Mouse (Mus musculus) forebrain, embryonic 10.5 days (tissue): ENCODE measurements around the gene Sars2. TPM values are rescaled to one million over a fixed set of nuclear protein-coding genes. Genes with fewer than 3 reads are reported as not detected.

Experiments
- DNase-seq: peaks from one replicate; pipeline ENCODE4 v3.0.0-alpha.2; 2017; ENCODE audit warnings: low spot score; ENCODE audit errors: extremely low spot score
- H3K27ac ChIP-seq: fragments of 300-500 bp; sonication (generic); 2 replicates; pipeline ENCODE4 v1.5.1; 2016; ENCODE audit warnings: mild to moderate bottlenecking
- H3K27me3 ChIP-seq: fragments of 300-500 bp; sonication (generic); 2 replicates; pipeline ENCODE4 v1.6.1; 2016; ENCODE audit warnings: mild to moderate bottlenecking; ENCODE audit not compliant: poor library complexity, severe bottlenecking
- H3K36me3 ChIP-seq: fragments of 300-500 bp; sonication (generic); replicated peaks from 2 replicates; pipeline ENCODE4 v1.6.1; 2016; ENCODE audit warnings: mild to moderate bottlenecking, moderate library complexity
- H3K4me1 ChIP-seq: fragments of 300-500 bp; sonication (generic); 2 replicates; pipeline ENCODE4 v1.6.1; 2016
- H3K4me3 ChIP-seq: fragments of 300-500 bp; sonication (generic); 2 replicates; pipeline ENCODE4 v1.5.1; 2016; ENCODE audit warnings: mild to moderate bottlenecking, moderate library complexity
- H3K9me3 ChIP-seq: fragments of 300-500 bp; sonication (generic); 2 replicates; pipeline ENCODE4 v1.6.1; 2016; ENCODE audit warnings: mild to moderate bottlenecking, moderate library complexity
- WGBS: fragments of 180-500 bp; shearing (Covaris S2); methylation state at CpG from one replicate; pipeline ENCODE4 v1.1.7; 2016; 5-methylcytosine and 5-hydroxymethylcytosine counted together
- polyA plus RNA-seq: library from polyadenylated mRNA; unstranded; fragments of >200 nt; fragmentation: Nextera tagmentation; extraction: Ambion mirVana; gene quantifications from 2 replicates; pipeline ENCODE4 v1.2.1, GENCODE M21; 2016

Gene Sars2
- polyA plus RNA-seq, 1 experiment from 2014 or later = 43.4 TPM

DNA sequence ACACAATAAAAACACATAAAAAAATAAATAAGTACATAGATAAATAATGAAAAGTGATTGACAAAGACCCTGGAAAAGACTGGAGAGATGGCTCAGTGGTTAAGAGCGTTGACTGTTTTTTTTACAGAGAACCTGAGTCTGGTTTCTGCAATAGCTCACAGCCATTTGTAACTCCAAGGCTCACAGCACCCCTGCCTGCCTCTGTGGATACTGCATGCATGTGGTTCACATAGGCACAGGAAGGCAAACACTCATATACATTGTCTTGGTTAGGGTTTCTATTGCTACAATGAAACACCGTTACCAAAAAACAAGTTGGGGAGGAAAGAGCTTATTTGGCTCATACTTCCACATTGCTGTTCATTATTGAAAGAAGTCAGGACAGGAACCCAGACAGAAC is 26.2 kb upstream of the Sars2 start:
- Histone ChIP-seq H3K27me3 (peaks cover 14% of the 10 kb centered on the region), H3K4me3 (peak overlapping the region; percentile 63; the same call in 1 of the 2 replicates), H3K9me3 (no peaks in the 10 kb centered on the region), H3K27ac (no peak overlapping the region), H3K36me3 (no peaks in the 10 kb centered on the region), H3K4me1 (peaks cover 24% of the 10 kb centered on the region)
- no peak for DNase-seq
- 96% methylated on average over 2 of the region's 2 CpGs for WGBS

DNA sequence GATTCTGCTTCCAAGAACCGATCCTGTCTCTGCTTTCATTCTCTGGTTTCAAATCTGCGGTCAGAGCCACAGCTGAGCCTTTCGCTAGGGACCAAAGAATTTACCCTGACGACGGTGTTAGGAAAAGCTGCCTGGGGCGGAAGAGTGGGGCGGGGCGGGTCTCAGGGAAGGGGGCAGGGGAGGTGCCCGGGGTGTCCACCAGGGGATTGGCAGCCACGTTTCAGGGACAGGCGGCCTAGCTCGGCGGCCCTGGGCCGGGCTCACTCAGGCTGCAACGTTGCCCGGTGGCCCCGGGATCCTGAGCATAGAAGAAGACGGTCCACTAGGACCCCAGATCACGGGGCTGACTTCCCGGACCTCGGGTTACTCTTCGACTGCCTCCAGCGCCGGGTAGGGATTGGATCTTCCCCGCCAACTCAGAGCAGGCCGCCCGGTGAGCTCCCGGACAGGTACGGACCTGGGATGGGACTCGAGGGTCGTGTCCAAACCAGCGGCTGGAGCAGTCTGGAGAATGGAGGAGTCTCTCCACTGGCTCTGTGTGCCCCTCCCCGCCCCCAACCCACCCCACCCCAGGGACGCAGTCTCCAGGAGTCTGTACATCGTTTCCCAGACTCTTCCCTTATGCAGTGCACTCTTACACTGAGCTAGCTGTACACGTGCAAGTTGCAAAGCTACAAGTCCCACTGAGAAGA is 25.1 kb upstream of the Sars2 start, which contains the start of gene Fbxo17:
Fbxo17 (plus strand) TSS at position 215 of the 692 bp plus-strand sequence.
- peaks cover 24% of the 10 kb centered on the region for H3K4me1 ChIP-seq
- H3K27ac ChIP-seq = peak within 1 kb of the TSS; percentile 84
- no peaks in the 10 kb centered on the region for H3K36me3 ChIP-seq
- 2% methylated on average over 36 of the region's 36 CpGs for WGBS
- H3K27me3 ChIP-seq = peaks cover 14% of the 10 kb centered on the region
- H3K4me3 ChIP-seq = peak within 1 kb of the TSS; percentile 63
- no peaks in the 10 kb centered on the region for H3K9me3 ChIP-seq
- DNase-seq = peak; percentile 75

DNA sequence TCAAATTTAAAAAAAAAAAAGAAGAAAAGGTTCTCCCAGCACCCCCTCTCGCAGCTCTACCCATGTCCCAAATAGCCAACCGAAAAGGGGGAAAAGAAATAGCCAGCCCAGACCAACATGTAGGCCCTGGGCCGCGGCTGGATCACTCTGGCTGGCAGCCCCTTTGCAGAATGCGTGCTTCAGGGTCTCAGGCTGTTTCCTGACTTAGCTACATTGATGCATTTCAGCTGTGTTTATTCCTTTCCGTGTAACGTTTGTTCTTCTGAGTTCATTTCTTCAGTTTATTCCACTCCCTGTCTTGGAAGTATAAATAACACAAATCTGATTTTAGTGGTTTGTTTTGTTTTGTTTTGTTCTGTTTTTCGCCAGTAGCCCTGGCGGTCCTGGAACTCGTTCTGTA is 24.1 kb upstream of the Sars2 start:
- Histone ChIP-seq H3K36me3 (no peaks in the 10 kb centered on the region), H3K9me3 (no peaks in the 10 kb centered on the region), H3K27me3 (peaks cover 14% of the 10 kb centered on the region), H3K27ac (no peak overlapping the region), H3K4me3 (peak overlapping the region; percentile 63; the same call in 1 of the 2 replicates), H3K4me1 (peaks cover 24% of the 10 kb centered on the region)
- WGBS = 91% methylated on average over 10 of the region's 10 CpGs
- DNase-seq = no peak

DNA sequence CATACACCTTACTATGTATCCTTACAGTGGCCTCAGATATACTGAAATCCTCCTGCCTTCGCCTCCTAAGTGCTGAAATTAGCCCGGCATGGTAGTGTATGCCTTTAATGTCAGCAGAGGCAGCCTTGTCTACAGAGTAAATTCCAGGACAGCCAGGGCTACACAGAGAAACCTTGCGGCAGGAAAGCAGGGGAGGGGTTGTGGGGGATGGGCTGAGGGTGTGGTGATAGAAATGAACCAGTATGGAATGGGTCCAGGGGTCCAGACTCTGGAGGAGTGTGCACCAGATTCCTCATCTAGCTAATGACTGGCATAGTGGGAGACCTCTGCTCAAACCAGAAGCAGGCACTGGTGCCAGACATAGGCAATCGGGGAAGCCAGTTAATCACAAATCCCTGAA is 22.6 kb upstream of the Sars2 start:
- DNase-seq = no peak
- Histone ChIP-seq H3K4me3 (no peak overlapping the region), H3K4me1 (peaks cover 20% of the 10 kb centered on the region), H3K27me3 (peaks cover 14% of the 10 kb centered on the region), H3K27ac (no peak overlapping the region), H3K9me3 (no peaks in the 10 kb centered on the region), H3K36me3 (peaks cover under 1% of the 10 kb centered on the region)
- WGBS = 67% methylated on average over 4 of the region's 4 CpGs

DNA sequence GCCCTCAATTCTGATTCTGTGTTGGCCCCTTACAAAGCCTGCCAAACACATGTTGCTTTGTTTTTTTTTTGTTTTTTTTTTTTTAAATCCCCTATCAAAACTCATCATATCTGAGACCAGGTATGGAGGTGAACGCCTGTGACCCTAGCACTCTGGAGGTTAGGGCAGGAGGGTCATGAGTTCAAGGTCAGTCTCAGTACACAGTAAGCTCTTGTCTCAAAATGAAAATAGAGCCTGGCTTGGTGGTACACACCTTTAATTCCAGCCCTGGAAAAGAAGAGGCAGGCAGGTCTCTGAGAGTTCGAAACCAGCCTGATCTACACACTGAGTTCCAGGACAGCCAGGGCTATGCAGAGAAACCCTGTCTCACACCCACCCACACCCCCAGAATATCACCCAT is 22.1 kb upstream of the Sars2 start:
- H3K36me3 ChIP-seq = peaks cover 5% of the 10 kb centered on the region
- H3K9me3 ChIP-seq = no peaks in the 10 kb centered on the region
- peaks cover 20% of the 10 kb centered on the region for H3K4me1 ChIP-seq
- no peak overlapping the region for H3K27ac ChIP-seq
- no peak overlapping the region for H3K4me3 ChIP-seq
- peaks cover 14% of the 10 kb centered on the region for H3K27me3 ChIP-seq
- 80% methylated on average over 2 of the region's 2 CpGs for WGBS
- no peak for DNase-seq

DNA sequence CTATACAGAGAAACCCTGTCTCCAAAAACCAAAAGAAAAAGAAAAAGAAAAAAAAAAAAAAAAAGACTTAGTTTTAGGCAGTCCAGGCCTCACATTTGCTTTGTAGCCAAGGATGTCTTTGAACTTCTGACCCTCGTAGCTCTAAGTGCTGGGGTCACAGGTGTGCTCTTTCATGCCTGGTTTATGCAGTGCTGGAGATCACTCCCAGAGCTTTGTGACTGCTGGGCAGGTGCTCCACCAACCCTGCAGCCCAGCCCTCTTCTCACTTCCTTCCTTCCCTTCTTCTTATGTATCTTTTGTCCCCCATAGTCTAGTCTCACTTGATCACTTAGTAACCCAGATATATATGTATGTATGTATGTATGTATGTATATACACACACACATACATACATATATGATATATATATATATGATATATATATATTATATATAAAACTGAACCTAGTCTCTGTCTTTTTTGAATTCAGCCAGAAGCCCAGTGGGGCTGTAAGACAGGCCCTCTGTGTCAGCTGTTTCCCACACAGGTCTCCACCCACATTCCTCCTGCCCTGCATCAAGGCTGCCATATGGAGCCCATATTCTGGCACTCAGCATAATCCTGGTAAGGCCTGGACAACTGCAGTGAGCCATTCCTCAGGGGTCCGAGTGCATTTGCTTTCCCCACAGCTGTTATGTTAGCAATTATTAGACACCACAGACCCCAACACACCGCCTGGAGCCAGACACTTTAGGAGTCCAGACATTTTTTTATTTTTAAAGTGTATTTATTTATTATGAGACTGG is 20.8 kb upstream of the Sars2 start:
- Histone ChIP-seq H3K9me3 (no peaks in the 10 kb centered on the region), H3K27me3 (peaks cover 3% of the 10 kb centered on the region), H3K4me3 (no peak overlapping the region), H3K36me3 (peaks cover 9% of the 10 kb centered on the region), H3K4me1 (peaks cover 18% of the 10 kb centered on the region), H3K27ac (no peak overlapping the region)
- WGBS = 82% methylated on average over 3 of the region's 3 CpGs
- no peak for DNase-seq

DNA sequence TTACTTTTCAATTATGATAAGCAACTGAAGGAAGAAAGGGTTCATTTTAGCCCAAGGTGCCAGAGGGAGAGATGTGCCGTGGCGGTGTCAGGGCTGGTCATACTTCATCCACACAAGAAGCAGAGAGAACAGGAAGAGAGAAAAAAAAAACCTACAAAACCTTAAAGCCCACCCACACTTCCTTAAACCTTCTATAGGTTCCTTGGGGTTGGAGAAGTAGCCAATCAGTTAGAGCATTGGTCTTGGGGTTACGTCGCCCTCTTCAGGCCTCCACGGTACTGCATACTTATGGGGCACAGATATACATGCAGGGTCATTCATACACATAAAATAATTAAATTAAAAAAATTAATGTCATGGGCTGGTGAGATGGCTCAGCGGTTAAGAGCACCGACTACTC is 19.7 kb upstream of the Sars2 start:
- Histone ChIP-seq H3K4me3 (no peak overlapping the region), H3K36me3 (peaks cover 9% of the 10 kb centered on the region), H3K4me1 (peaks cover 9% of the 10 kb centered on the region), H3K27me3 (no peaks in the 10 kb centered on the region), H3K27ac (no peak overlapping the region), H3K9me3 (no peaks in the 10 kb centered on the region)
- WGBS = 94% methylated on average over 7 of the region's 7 CpGs
- no peak for DNase-seq

DNA sequence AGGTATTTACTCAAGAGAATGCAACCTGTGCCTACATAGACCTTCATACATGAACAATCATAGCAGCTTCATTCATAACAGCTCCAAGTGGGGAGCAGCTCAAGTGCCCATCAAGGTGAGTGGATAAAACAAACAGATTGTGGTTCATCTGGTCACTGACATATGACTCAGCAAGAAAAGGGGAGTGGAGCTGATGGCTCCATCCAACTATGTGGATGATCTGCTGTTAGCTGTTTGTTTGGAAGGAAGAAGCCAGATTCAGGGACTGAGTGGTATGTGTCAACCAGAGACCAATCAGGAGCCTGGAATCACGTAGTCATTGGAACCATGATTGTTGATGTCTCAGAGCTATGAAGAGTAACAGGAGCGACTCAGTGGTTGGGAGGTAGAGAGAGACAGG is 17.2 kb upstream of the Sars2 start:
- H3K36me3 ChIP-seq = peaks cover 9% of the 10 kb centered on the region
- H3K4me3 ChIP-seq = no peak overlapping the region
- H3K9me3 ChIP-seq = no peaks in the 10 kb centered on the region
- H3K4me1 ChIP-seq = 0 out of 2 replicates have a peak, but pooled peaks cover 3% of the 10 kb centered on the region
- DNase-seq = no peak
- WGBS = 93% methylated on average over 2 of the region's 2 CpGs
- H3K27ac ChIP-seq = no peak overlapping the region
- H3K27me3 ChIP-seq = no peaks in the 10 kb centered on the region

DNA sequence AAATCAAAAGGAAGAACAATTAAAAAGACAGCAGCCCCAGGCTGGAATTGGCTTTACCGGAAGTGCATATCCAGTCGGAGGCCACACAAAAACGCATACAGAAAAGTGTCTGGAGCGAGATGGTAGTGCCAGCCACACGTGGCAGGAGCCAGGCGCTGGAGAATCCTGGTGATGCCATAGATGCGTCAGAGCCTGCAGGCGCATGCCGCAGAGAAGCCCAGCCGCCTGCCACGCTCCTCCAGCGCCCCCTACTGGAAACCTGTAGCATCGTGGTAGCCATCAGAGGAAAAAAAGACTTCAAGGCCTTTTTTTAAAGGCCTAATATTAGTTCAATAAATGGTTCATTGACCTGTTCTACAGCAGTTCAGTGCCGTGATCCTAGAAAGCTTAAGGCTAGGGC is 15.2 kb upstream of the Sars2 start:
- 0 out of 2 replicates have a peak, but pooled peaks cover 3% of the 10 kb centered on the region for H3K4me1 ChIP-seq
- peak; percentile 78 for DNase-seq
- WGBS = 11% methylated on average over 14 of the region's 14 CpGs

DNA sequence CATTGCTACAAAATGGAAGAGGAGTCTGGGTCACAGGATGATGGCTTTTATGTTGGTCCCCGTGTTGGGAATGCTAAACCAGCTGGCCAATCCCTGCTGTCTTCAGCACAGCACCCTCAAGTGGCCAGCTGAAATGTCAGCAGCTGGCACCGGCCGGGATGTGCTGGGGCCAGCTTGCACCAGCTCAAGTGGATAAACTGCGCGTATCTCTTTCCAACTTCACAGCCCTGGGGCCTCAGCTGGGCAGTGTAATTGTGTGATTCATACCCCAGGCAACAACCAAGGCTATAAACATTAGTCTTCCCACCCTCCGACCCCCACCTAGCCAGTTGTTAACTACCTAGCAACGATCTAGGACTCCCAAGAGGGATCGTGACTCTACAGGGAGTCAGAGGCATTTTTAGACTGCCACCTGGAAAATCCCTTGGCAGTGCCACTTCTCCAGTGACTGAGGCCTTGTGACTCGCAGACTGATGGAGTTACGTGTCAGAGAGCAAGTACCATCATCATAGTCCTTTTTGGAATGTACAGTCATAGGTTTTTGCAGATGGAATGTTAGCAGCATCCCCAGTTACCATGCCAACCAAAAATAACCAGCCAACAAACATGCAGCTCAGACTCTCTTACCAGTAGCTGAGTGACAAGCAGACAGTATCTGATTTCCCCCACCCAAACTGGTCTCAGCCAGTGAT is 14.0 kb upstream of the Sars2 start:
- WGBS = 64% methylated on average over 10 of the region's 10 CpGs
- Histone ChIP-seq H3K4me3 (no peak overlapping the region), H3K27ac (no peak overlapping the region), H3K27me3 (peaks cover 17% of the 10 kb centered on the region), H3K4me1 (peaks cover 10% of the 10 kb centered on the region), H3K36me3 (peaks cover 18% of the 10 kb centered on the region), H3K9me3 (peaks cover 12% of the 10 kb centered on the region)
- DNase-seq = no peak

More for the DNA sequence above, 15.2 kb upstream of the Sars2 start:
- Histone ChIP-seq H3K27me3 (peaks cover 6% of the 10 kb centered on the region), H3K4me3 (peak overlapping the region; percentile 11; the same call in 1 of the 2 replicates), H3K36me3 (peaks cover 15% of the 10 kb centered on the region), H3K27ac (no peak overlapping the region), H3K9me3 (peaks cover 9% of the 10 kb centered on the region)

DNA sequence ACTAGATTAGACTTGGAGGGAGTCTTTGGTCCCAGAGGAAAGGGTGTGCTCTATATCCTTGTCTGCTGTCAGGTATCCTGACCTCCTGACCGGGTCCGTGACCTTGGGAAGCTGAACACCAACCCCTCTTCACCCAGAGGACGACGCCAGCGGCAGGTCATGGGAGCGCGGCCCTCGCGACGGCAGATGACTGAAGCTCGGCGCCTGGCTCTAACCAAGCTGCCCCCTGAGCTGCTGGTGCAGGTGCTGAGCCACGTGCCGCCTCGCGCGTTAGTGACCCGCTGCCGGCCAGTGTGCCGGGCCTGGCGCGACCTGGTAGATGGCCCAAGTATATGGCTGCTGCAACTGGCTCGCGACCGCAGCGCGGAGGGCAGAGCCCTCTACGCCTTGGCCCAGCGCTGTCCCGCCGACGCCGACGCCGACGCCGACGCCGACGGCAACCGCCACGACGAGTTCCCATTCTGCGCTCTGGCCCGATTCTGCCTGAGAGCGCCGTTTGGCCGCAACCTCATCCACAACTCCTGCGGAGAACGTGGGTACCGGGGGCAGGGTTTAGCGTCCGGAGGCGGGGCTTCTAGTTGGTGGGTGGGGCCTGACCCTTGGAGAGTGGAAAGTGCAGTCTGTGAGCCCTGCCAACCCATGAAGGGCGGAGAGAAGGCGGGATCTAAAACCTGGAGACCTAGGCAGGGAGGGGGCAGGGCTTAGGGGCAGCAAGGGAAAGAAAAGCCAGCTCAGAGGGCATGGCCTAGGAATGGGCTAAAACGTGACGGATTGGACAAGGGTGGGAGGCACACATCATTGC is 9.2 kb upstream of the Sars2 start:
- peak; percentile 87 for DNase-seq
- peaks cover 12% of the 10 kb centered on the region for H3K9me3 ChIP-seq
- peaks cover 17% of the 10 kb centered on the region for H3K27me3 ChIP-seq
- H3K27ac ChIP-seq = peak overlapping the region; percentile 75
- peaks cover 35% of the 10 kb centered on the region for H3K36me3 ChIP-seq
- H3K4me3 ChIP-seq = peak overlapping the region; percentile 61
- H3K4me1 ChIP-seq = peaks cover 19% of the 10 kb centered on the region
- 3% methylated on average over 58 of the region's 58 CpGs for WGBS

DNA sequence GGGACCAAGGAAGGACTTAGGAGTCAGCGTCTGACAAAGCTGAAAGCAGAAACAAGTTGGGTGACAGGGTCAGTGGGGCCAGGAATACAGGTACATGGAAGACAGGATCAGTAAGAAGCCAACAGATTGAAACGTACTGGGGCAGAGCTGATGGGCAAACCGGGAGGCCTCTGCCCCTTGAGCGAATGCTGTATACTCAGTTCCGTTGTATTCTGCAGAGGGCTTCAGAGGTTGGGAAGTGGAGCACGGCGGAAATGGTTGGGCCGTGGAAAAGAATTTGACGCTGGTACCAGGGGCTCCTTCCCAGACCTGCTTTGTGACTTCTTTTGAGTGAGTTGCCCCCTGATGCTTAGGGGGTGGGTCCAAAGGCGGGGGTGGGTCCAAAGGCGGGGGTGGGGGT is 8.6 kb upstream of the Sars2 start:
- H3K27me3 ChIP-seq = peaks cover 17% of the 10 kb centered on the region
- H3K9me3 ChIP-seq = peaks cover 12% of the 10 kb centered on the region
- H3K27ac ChIP-seq = peak overlapping the region; percentile 75
- no peak for DNase-seq
- peaks cover 42% of the 10 kb centered on the region for H3K36me3 ChIP-seq
- 5% methylated on average over 11 of the region's 11 CpGs for WGBS
- H3K4me3 ChIP-seq = peak overlapping the region; percentile 61
- peaks cover 19% of the 10 kb centered on the region for H3K4me1 ChIP-seq
